Mouse (Mus musculus) CD8-positive naive resting alpha-beta T cell, adult 2 months (primary cell): ENCODE data around the gene Sin3a.

Experiments
- DNase-seq, 2 experiments: peaks; one replicate each; pipeline ENCODE4 v3.0.0; 2022; ENCODE audit warnings: low read depth in 2 of 2, low spot score in 2 of 2

Sin3a gene

DNA sequence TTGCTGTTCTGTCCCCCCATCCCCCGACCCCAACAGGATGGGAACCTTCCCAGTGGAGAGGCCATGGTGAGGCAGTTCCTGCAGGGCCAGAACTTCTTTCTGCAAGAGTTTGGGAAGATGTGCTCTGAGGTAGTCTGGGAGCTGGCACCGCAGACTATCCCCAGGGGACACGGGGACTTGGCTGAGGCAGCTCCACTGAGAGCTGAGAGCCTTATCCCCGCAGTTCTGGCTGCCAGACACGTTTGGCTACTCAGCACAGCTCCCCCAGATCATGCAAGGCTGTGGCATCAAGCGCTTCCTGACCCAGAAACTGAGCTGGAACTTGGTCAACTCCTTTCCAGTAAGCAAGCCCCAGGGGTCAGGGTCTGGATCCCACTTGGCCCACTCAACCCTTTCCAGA lies 65.4 kb downstream of the Sin3a start:
- DNase-seq: no peak

- no peak for DNase-seq
Observed at GRCm38 (mm10) chr9:57137777-57138176, 65.9 kb downstream of the Sin3a start.

DNA sequence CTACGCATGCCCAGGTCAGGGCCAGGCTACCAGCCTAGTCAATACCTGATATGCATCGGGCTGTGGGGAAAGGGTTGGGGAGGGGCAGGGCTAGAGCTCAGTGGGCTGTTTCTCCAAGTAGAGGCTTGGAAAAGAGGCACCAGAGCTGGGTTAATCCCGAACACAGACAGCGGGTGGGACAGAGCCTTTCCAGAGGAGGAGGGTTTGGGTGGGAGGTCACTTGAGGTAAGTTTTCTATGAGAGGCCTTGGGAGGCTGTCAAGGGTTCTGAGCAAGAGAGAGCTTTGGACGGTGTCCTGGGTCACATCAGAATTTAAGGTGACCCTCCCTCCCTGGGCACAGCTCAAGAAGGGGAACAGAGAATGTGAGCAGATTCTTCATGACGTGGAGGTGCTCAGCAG lies 66.7 kb downstream of the Sin3a start:
- no peak for DNase-seq

DNA sequence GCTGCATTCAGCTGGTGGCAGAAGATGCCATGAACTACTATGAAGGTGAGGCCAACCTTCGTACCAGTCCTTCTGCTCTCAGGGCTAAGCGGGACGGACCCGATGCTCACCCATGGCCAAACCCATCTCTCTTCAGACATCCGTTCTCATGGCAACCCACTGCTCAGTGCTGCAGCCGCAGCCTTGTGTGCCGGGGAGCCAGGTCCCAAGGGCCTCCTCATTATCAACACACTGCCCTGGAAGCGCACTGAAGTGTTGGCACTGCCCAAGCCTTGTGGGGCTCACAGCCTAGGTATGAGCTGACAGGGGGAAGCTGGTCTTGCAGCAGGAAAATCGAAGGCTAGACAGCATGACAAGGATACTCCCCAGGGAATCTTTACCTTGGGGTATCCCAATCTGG lies 67.3 kb downstream of the Sin3a start:
- DNase-seq: no peak

DNA sequence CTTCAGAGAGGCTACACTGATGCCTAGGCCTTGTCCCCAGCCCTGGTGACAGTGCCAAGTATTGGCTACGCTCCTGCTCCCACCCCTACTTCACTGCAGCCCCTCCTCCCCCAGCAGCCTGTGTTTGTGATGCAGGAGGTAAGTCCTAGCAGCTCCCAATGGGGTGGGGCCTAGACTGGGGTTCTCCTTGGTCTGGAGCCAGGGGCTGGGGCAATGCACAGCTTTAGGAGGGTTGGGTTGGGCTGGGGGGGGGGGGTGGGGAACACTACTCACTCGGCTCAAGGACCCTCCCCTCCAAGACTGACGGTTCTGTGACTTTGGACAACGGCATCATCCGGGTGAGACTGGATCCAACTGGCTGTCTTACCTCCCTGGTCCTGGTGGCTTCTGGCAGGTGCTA lies 67.7 kb downstream of the Sin3a start:
- no peak for DNase-seq

DNA sequence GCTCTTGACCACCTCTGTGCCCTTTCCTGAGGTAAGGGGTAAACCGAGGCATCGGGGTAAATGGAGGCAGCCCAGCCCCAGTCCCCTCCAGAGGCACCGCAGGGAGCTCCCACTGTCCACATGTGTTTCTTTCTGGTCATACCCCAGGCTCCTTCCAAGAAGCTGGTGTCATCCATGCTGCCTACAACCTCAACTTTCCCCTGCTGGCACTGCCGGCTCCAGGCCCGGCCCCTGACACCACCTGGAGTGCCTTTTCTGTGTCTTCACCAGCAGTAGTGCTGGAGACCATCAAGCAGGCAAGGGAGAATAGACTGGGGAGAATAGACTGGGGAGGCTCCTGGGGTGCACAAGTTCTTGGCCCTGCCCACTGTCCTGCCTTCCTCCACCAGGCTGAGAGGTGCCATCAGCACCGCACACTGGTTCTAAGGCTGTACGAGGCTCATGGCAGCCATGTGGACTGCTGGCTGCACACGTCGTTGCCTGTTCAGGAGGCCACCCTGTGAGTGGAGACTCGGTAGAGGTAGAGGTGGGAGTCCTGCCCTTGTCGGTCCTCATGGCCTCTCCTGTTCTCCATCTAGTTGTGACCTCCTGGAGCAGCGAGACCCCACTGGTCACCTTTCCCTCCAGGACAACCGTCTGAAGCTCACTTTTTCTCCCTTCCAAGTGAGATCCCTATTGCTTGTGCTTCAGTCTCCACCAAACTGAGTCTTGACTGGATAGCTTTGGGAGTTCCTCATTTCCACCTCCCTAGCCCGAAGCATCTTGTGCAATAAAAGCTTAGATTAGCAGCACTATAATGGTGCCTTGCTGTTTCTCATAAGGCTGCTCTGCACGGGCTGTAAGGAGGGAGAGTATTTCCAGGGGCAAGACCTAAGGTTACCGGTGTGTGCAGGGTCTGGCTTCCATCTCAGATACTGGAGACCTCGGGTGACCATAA lies 69.8 kb downstream of the Sin3a start:
- DNase-seq: no peak

DNA sequence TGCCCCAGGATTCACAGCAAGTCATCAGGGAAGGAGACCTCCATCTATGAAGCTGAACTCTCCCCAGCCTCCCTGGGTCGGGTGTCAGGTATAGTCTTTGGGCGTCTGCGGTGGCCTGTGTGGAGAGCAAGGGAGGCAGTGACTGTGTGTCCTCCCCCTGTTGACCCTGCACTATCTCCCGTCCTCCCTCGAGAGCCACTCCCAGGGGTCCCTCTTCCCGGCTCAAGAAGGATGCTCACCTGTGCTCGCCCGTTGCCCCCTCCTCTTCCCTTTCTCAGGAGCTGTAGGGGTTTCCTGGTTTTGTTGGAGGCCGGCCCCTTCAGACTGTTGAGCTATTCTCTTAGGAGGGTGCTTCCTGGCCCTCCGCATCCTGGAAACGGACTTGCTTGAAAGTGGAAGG lies 71.4 kb downstream of the Sin3a start:
- no peak for DNase-seq

- no peak for DNase-seq
Observed at GRCm38 (mm10) chr9:57144830-57145229, 73.0 kb downstream of the Sin3a start.

GRCm38 (mm10) chr9:57146451-57147066 lies 74.7 kb downstream of the Sin3a start:
- no peak for DNase-seq

DNA sequence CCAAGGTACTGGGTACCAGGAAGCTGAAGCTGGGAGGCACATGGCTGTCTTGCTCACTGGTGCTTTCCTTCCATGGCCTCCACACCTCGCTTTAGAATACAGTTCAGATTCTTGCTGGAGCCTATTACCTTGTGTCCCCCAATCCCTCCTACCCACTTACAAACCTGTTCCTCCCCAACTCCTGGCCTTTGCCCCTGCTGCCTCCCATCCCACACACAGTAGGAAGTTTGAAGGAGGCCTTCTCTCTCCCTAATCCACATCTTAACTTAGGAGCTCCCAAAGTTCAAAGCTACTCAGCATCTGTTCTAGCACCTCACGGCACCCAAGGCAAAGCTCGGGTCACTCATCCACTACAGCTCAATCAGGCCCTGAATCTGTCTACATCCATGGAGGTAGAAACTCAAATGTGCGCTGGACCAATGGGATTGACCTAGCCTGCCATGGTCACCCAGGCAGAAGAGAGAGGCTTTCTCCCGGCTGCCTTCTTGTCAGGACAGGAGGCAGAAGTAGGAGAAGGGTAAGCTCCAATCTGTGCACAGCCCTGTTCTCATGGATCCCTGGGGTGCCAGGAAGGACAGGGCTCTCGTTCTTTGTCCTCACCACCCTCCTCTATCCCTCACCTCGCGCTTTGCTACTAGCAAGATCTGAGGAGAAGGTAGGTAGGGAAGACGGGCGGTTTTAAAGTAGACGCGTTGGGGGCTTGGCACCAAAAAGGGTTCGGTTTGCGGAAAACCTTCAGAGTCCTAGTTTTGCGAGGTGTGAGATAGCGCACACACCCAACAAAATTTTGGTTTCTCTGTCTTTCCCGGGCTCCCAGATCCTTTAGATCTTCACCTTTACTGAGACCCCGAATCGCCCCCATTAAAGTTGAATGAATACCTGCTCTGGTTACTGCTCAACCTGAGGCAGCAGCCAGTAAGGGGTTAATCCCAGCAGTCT lies 75.6 kb downstream of the Sin3a start:
- DNase-seq: no peak

- DNase-seq: peak; percentile 81 to 82
Observed at GRCm38 (mm10) chr9:57148144-57148878, 76.5 kb downstream of the Sin3a start, which contains the start of gene Neil1. TSS of gene Neil1 (minus strand) at chr9:57148305.

- DNase-seq: no peak
Observed at GRCm38 (mm10) chr9:57149021-57149420, 77.2 kb downstream of the Sin3a start.

DNA sequence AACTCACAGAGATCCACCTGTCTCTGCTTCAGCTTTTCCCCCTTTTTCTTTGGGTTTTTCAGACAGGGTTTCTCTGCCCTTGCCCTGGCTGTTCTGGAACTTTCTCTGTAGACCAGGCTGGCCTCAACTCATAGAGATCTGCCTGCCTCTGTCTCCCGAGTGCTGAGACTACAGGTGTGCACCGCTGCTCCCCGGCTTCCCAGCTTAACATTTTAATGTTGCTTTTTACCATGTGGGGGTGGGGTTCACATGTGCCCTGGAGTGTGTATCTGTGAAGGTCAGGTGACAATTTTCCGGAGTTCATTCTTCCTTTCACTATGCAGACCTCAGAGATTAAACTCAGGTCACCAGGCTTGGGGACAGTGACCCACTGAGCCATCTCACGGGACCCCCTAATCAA lies 78.4 kb downstream of the Sin3a start:
- no peak for DNase-seq

- no peak for DNase-seq
Observed at GRCm38 (mm10) chr9:57152331-57152730, 80.5 kb downstream of the Sin3a start.

- DNase-seq: no peak
Observed at GRCm38 (mm10) chr9:57156383-57156782, 84.5 kb downstream of the Sin3a start.

DNA sequence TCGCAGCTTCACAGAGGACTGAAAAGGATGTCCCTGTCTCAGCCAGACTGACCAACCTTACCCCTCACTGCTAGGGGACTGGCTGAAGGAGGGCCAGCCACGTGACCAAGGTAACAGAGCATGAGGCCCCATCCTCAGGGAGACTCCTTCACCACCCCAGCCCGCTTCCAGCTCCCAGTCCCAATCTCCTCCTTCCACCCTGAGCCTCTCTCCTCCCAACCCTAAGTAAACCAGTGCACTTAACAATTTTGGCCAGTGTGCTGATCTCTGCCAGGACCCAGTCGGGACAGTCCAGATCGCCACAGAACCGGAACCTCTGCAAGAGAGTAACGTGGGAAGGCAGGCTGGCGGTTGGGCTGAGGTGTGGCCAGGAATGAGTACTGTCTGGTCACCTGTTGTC lies 85.0 kb downstream of the Sin3a start:
- DNase-seq: no peak

DNA sequence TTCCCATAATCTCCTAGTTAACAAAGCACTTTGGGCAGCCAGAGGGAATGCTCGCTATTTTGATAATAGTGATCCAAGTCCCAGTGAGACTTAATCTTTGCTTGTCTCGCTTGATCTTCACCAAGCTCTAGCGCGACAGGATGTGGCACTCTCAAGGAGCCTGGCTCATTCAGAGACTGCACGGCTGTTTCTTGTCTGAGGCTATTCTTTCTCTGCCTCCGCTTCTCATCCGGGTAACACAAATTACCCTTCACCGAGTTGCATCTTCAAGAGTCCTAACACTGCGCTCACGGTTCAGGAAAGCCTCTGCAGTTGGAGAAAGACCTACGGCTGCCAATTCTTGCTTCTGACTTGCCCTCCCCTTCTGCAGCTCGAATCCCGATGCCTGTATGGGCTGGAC lies 85.7 kb downstream of the Sin3a start:
- peak in 1 of 2 experiments; percentile 50 for DNase-seq

DNA sequence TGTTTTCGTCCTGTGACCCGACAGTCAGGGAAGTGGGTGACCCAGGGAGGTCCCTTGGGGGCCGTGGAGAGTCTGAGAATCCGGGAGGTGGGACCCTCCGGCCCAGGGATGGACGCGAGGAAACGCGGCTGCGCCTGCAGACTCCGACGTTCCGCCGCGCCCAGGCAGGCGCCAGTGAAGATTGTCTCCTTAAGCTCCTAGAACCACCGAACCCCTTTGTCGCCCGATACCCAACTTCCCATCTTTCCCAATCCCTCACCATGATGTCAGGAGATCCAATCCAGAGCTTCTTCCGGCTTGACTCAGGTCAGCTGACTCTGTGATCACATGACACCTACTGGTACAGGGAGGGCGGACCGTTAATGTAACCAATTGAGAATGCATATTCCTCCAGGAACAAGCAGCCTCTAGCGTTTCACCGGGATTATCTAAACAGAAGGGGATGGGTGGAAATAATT lies 86.2 kb downstream of the Sin3a start, which contains the start of gene Commd4:
TSS of gene Commd4 (minus strand) at position 319 of the 458 bp plus-strand sequence.
- peak; percentile 78 for DNase-seq

- no peak for DNase-seq
Observed at GRCm38 (mm10) chr9:57158506-57158905, 86.7 kb downstream of the Sin3a start.

DNA sequence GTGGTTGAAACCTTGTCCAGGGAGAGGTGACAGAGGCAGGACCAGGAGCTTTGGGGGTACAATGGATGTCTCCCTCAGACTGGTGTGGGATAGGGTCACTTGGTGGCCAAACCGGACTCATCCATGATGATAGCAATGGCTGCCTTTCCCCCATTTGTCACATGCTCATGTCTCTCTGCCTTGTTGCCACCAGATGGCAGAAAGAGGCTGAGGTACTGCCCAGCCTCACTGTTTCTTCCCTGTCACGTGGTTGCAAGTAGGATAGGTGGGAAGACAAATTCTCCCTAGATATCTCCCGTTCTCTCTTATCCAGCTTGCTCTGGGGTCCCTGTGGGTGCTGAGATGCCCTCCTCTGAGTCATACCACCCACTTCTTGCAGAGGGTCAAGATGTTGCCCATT lies 90.7 kb downstream of the Sin3a start:
- DNase-seq: no peak
